ENCODE assay signal across 8 mouse cellular contexts in the genomic region with DNA sequence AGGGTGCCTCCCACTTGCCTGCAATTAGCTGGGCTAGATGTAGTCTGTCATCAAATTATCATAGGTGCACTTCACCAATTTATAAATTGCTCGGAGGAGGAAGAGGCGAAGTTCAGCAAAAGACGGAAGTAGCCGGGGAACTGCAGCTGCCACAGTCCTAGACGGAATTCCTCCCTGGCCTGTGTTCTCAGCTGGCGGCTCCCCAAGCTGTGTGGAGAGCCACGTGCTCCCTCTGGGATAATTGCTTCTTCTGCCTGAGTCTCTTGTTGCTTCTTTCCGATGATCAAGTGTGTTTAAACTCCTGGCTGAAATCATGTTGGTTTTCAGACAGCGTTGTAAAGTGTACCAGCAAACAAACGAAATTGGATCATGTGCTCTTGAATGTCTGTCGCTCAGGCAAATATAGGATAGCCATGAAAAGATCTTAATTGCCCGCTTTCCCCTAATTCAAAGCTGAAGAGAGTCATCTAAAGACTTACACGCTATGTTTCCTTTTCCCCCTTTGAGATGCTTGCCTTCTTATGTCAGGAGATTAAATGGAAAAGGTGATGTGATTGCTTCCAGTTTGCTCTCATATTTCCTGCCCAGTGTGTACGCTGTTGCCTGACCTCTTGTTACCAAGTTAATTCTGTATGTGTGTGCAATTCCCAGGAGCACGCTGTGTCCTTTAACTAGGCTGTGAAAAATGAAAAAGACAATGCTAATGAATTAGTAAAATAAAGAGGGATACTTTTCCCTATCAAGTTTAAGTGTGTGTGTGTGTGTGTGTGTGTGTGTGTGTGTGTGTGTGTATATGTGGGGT.
DNase-seq lines count a peak whose midpoint lies in the region; ATAC-seq and TF ChIP-seq lines count a peak whose summit lies in the region.

No protein-coding gene starts in this region.

- ATAC-seq in hindbrain, embryonic 14.5 days (ENCODE audit: low FRiP score), result peak; percentile 82
- ATAC-seq in lung, postnatal 0 days, result peak; percentile 87

- in situ Hi-C loops in ES-E14 (cut with MboI; ENCODE audit: low sequenced_read_pairs in 2 of 2, unreplicated experiment in 2 of 2), result no loop called here

- 17% methylated on average over 15 of the region's 15 CpGs for WGBS in hindbrain, embryonic 14.5 days
- WGBS in lung, postnatal 0 days, result 14% methylated on average over 15 of the region's 15 CpGs

- no peak overlapping the region for H3K27ac ChIP-seq in ES-E14 (ENCODE audit: insufficient read depth, low read depth, low read length, poor library complexity, severe bottlenecking)
- peak overlapping the region; percentile 66 for H3K27ac ChIP-seq in gastrocnemius, adult 2 months
- 0 out of 2 replicates have a peak overlapping the region, but pooled peaks have one; percentile 12 for H3K27ac ChIP-seq in hindbrain, embryonic 14.5 days
- H3K27ac ChIP-seq in lung, postnatal 0 days (ENCODE audit: low read length), result peak overlapping the region; percentile 14; the same call in 1 of the 2 replicates

- H3K4me1 ChIP-seq in ES-E14 (ENCODE audit: control insufficient read depth in 2 of 2, insufficient read depth in 2 of 2, low read length in 2 of 2, poor library complexity in 1 of 2), result 0 out of 4 replicates have a peak, but pooled peaks cover 0 to 2% of the 10 kb centered on the region in 2 experiments
- peaks cover 25% of the 10 kb centered on the region for H3K4me1 ChIP-seq in hindbrain, embryonic 14.5 days (replicated peaks; ENCODE audit: control insufficient read depth, insufficient read depth, low read length)
- H3K4me1 ChIP-seq in lung, postnatal 0 days (ENCODE audit: insufficient read depth, low read depth, low read length), result no peaks in the 10 kb centered on the region; the same call in 1 of the 2 replicates

- peak overlapping the region; percentile 41 for H3K4me2 ChIP-seq in hindbrain, embryonic 14.5 days (replicated peaks)
- peak overlapping the region; percentile 52 for H3K4me2 ChIP-seq in lung, postnatal 0 days (replicated peaks; ENCODE audit: low read depth, low read length)

- intact Hi-C loops in gastrocnemius, adult 2 months (cut with DNase I), result no loop called here

- TF ChIP-seq EP300 in lung, postnatal 0 days (IDR thresholded peaks at IDR 0.05), result no peak

- no peak overlapping the region for H3K4me3 ChIP-seq in ES-E14 (ENCODE audit: insufficient read depth in 1 of 2, low read depth in 1 of 2, low read length in 2 of 2, poor library complexity in 1 of 2, severe bottlenecking in 1 of 2)
- peak overlapping the region; percentile 57 for H3K4me3 ChIP-seq in gastrocnemius, adult 2 months
- H3K4me3 ChIP-seq in hindbrain, embryonic 14.5 days (replicated peaks; ENCODE audit: low read length), result no peak overlapping the region
- 0 out of 2 replicates have a peak overlapping the region, but pooled peaks have one; percentile 8 for H3K4me3 ChIP-seq in lung, postnatal 0 days (ENCODE audit: low read depth, low read length)

- H3K27me3 ChIP-seq in hindbrain, embryonic 14.5 days (ENCODE audit: control insufficient read depth, insufficient read depth, low read length), result no peaks in the 10 kb centered on the region
- H3K27me3 ChIP-seq in lung, postnatal 0 days (replicated peaks; ENCODE audit: insufficient read depth, low read length), result no peaks in the 10 kb centered on the region

- H3K9ac ChIP-seq in ES-E14 (ENCODE audit: insufficient read depth, low read depth, low read length, poor library complexity, severe bottlenecking), result no peak overlapping the region
- H3K9ac ChIP-seq in hindbrain, embryonic 14.5 days, result 0 out of 2 replicates have a peak overlapping the region, but pooled peaks have one; percentile 6
- H3K9ac ChIP-seq in lung, postnatal 0 days (replicated peaks; ENCODE audit: low read depth), result 0 out of 2 replicates have a peak overlapping the region, but pooled peaks have one; percentile 8

- DNase-seq in ES-E14 (ENCODE audit: low read depth, low spot score), result peak; percentile 8
- peak; percentile 27 to 59 for DNase-seq in cerebellum, postnatal 4 days (ENCODE audit: low spot score in 2 of 2)
- peak; percentile 86 for DNase-seq in gastrocnemius, adult 2 months
- DNase-seq in hindbrain, embryonic 14.5 days (ENCODE audit: low spot score), result peak; percentile 60
- DNase-seq in layer of hippocampus, postnatal 14 days (ENCODE audit: low spot score in 2 of 2), result peak; percentile 40 to 66
- peak; percentile 74 for DNase-seq in lung, postnatal 0 days (ENCODE audit: low spot score)
- DNase-seq in right cerebral cortex, adult 18-20 months, result peak; percentile 73
- no peak for DNase-seq in adipocyte (ENCODE audit: low spot score)

- H3K36me3 ChIP-seq in ES-E14 (ENCODE audit: control insufficient read depth, insufficient read depth, low read length, poor library complexity, severe bottlenecking), result no peaks in the 10 kb centered on the region
- no peaks in the 10 kb centered on the region for H3K36me3 ChIP-seq in hindbrain, embryonic 14.5 days (replicated peaks; ENCODE audit: control insufficient read depth, insufficient read depth)
- no peaks in the 10 kb centered on the region for H3K36me3 ChIP-seq in lung, postnatal 0 days (ENCODE audit: insufficient read depth, low read length)

- no peak for TF ChIP-seq CTCF in gastrocnemius, adult 2 months (IDR thresholded peaks at IDR 0.05)
- no peak for TF ChIP-seq CTCF in lung, postnatal 0 days (IDR thresholded peaks at IDR 0.05)

- no peaks in the 10 kb centered on the region for H3K9me3 ChIP-seq in ES-E14 (ENCODE audit: control insufficient read depth, insufficient read depth, low read depth, low read length)
- no peaks in the 10 kb centered on the region for H3K9me3 ChIP-seq in hindbrain, embryonic 14.5 days (ENCODE audit: control insufficient read depth, low read length)
- H3K9me3 ChIP-seq in lung, postnatal 0 days (ENCODE audit: low read length), result no peaks in the 10 kb centered on the region

TF ChIP-seq in ES-E14, 5 proteins besides CTCF, POLR2A, EP300 and RAD21:
- TF ChIP-seq ZC3H11A (IDR thresholded peaks at IDR 0.05; ENCODE audit: borderline replicate concordance, low read depth, low read length) (no peak), HCFC1 (IDR thresholded peaks at IDR 0.05; ENCODE audit: borderline replicate concordance, insufficient read depth, low read length) (no peak), MAFK (IDR thresholded peaks at IDR 0.05; ENCODE audit: insufficient read depth, low read depth, low read length) (no peak), ZNF384 (IDR thresholded peaks at IDR 0.05; ENCODE audit: low read depth, low read length) (no peak), CHD2 (IDR thresholded peaks at IDR 0.05; ENCODE audit: low read depth, low read length) (no peak)

Comparison
In these comparisons a context has a peak if more than half of its experiments do, and no peak if none do; other contexts are left out.
1. H3K4me3 ChIP-seq: peak in gastrocnemius, adult 2 months (single experiment) and lung, postnatal 0 days (single experiment); none in ES-E14 (0 of 2) and hindbrain, embryonic 14.5 days (single experiment).